Mouse (Mus musculus) erythroblast, embryonic 14.5 days (primary cell): ENCODE data around the gene Agap1.

Experiments used
- GATA1 ChIP-seq: IDR thresholded peaks from 2 replicates; pipeline ENCODE4 v1.6.1; 2012; ENCODE audit warnings: low read length, inconsistent platforms, mixed read lengths
- TAL1 ChIP-seq: IDR thresholded peaks from 3 replicates; pipeline ENCODE4 v1.6.1; 2012; ENCODE audit warnings: low read length, inconsistent platforms, mixed read lengths

DNA sequence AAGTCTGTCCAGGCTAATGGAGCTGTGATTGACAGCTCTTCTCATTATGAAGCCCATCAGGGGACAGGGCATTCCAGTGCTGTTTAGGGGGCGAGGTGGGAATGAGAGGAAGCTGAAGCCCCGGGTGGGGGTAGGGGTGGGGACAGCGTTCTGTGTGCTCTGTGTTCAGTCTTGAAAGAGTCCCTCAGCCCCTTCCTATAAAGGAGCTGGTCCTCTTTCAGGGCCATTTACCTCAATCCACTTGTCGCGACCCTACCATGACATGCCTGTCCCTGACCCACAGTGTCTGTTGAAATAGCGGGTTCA lies 416.3 kb downstream of the Agap1 start:
- TF ChIP-seq TAL1 = no peak
- TF ChIP-seq GATA1 = no peak
